Mouse (Mus musculus): ENCODE data around the gene Slc39a11. TPM values are rescaled to one million over a fixed set of nuclear protein-coding genes. Genes with fewer than 3 reads are reported as not detected.

Gene Slc39a11
- polyA plus RNA-seq (2016; fragmentation: Nextera tagmentation; extraction: Ambion mirVana) = 14.2 and 15.7 TPM in 2 replicates

DNA sequence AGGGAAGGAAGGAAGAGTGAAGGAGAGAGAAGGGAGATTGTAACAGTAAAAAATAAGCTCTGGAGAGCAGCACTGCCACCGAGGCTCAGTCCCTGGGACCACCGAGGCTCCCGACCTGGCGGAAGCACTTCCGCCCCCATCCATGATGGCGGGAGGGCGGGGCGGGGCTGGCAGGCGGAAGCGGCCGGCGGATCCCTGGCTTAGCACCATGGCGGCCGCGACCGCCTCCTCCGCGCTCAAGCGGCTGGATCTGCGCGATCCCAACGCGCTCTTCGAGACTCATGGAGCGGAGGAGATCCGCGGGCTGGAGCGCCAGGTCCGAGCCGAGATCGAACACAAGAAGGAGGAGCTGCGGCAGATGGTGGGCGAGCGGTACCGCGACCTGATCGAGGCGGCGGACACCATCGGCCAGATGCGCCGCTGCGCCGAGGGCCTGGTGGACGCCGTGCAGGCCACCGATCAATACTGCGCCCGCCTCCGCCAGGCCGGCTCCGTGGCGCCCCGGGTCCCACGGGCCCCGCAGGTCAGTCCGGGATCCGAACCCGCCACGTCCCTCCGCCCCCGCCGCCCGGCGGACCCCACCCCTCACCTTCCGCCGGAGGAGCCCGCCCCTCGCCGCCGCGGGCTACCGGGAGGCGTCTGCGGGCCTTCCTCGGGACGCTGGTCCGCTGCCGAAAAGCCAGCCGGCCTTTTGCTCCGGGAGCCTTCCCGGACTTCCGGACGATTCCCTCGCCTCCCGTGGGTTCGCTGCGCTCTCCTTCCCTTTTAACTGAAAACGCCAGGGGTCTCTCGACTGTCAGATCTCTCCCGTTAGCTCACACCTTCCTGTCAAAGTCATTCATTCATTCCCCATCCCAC lies at the start of gene Slc39a11:
Gene Slc39a11 (minus strand): TSS at position 727 of the 858 bp plus-strand sequence.
- WGBS = under 1% methylated on average over 91 of the region's 91 CpGs
- peak within 1 kb of the TSS; percentile 98 for H3K27ac ChIP-seq
- peaks cover 32% of the 10 kb centered on the region for H3K36me3 ChIP-seq
- peaks cover 71% of the 10 kb centered on the region for H3K4me1 ChIP-seq
- peak within 1 kb of the TSS; percentile 95 for H3K4me3 ChIP-seq
- peak; percentile 88 for DNase-seq (ENCODE audit: low spot score)
- H3K9me3 ChIP-seq (replicated peaks) = no peaks in the 10 kb centered on the region
- H3K27me3 ChIP-seq (ENCODE audit: low read depth, poor library complexity, severe bottlenecking) = no peaks in the 10 kb centered on the region

DNA sequence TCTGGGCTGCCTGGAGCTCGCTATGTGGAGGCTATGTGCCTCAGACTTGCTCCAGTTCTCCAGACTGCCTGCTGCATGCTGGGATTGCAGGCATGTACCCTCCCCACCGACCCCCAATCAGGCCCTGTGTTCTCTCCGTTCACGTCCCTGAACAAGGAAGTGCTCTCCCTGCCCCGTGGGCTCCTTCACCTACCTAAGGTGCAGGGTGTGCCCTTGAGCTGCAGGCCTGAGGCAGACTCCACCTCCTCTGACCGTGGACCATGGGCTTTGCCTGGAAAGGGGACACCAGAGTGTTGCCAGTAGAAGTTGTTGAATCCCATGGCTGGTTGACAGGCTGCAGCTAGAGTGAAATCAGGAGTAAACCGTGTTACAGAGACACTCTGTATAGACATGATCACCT lies 49.8 kb upstream of the Slc39a11 start:
- peaks cover 49% of the 10 kb centered on the region for H3K36me3 ChIP-seq

DNA sequence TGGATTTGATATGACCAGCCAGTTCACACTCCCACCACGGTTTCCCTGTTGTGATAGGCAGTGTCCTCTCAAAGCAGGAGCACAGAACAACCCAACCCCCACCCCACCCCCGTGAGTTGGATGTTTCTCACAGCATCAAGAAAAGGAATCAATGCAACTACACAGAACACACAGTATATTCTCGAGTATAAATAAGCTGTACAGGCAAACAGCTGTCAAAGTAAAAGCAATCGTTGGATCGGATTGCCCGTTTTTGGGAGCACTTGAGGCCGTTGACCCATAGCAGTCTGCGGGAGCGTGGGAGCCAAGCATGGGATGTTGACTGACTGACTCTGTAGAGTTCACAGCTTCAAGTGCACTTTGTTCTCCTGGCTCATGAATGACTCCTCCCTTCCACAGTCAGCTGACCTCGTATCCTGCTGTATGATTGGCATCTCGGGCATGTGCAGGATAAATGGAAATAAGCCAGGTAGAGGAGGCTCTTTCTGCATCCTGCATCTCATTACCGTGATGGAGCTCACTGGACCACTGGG lies 48.2 kb upstream of the Slc39a11 start:
- H3K36me3 ChIP-seq = peaks cover 64% of the 10 kb centered on the region
- DNase-seq (ENCODE audit: low spot score) = no peak
- H3K4me3 ChIP-seq = no peak overlapping the region
- WGBS = 93% methylated on average over 12 of the region's 12 CpGs
- no peak overlapping the region for H3K27ac ChIP-seq
- no peaks in the 10 kb centered on the region for H3K4me1 ChIP-seq
- H3K27me3 ChIP-seq (ENCODE audit: low read depth, poor library complexity, severe bottlenecking) = no peaks in the 10 kb centered on the region
- H3K9me3 ChIP-seq (replicated peaks) = no peaks in the 10 kb centered on the region

More for the DNA sequence above, 49.8 kb upstream of the Slc39a11 start:
- Histone ChIP-seq H3K4me3 (no peak overlapping the region), H3K27me3 (ENCODE audit: low read depth, poor library complexity, severe bottlenecking) (no peaks in the 10 kb centered on the region), H3K4me1 (0 out of 2 replicates have a peak, but pooled peaks cover 3% of the 10 kb centered on the region), H3K27ac (no peak overlapping the region), H3K9me3 (replicated peaks) (no peaks in the 10 kb centered on the region)
- no peak for DNase-seq (ENCODE audit: low spot score)
- WGBS = 88% methylated on average over 7 of the region's 7 CpGs

DNA sequence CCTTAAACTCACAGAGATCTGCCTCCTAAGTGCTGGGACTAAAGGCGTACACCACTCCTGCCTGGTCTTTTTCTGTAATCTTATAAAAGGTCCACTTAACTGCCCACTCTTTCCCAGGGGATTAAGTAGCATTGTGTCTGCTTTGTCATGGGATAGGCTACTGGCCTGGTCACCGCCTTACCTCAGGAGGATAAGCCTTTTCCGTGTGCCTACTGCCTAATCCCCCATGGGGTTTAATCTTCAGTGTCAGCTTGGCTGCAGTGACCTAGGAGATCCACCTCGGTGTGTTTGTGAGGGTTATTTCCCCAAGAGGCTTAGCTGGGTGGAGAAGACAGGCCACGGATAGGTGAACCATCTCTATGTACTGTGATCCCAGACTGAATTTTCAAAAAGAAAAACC lies 47.7 kb upstream of the Slc39a11 start:
- Histone ChIP-seq H3K9me3 (replicated peaks) (no peaks in the 10 kb centered on the region), H3K4me3 (no peak overlapping the region), H3K36me3 (peaks cover 69% of the 10 kb centered on the region), H3K27me3 (ENCODE audit: low read depth, poor library complexity, severe bottlenecking) (no peaks in the 10 kb centered on the region), H3K27ac (no peak overlapping the region), H3K4me1 (no peaks in the 10 kb centered on the region)
- no peak for DNase-seq (ENCODE audit: low spot score)
- WGBS = 88% methylated on average over 5 of the region's 5 CpGs

DNA sequence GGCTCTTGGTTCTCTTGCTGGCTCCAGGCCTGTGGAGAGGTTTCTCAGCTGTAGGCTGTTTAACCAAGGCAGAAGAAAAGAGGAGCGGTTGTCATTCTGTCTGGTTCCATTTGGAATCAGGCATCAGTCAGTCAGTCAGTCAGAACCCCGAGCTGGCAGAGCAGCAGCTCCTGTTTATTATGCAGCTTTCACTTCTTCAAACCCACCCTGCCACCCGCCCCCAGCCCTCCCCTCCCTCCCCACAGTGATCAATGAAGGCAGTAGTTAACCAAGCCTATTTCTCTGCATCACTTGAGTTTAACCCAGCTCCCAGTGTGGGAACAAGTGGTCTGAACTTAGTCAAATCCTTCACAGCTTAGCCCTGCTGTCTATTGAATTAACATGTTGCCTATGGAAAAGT lies 42.0 kb upstream of the Slc39a11 start:
- H3K4me1 ChIP-seq = peaks cover 3% of the 10 kb centered on the region
- WGBS = 80% methylated on average over 3 of the region's 3 CpGs
- H3K36me3 ChIP-seq = peaks cover 97% of the 10 kb centered on the region
- H3K27ac ChIP-seq = no peak overlapping the region
- H3K4me3 ChIP-seq = no peak overlapping the region
- no peaks in the 10 kb centered on the region for H3K27me3 ChIP-seq (ENCODE audit: low read depth, poor library complexity, severe bottlenecking)
- no peak for DNase-seq (ENCODE audit: low spot score)
- no peaks in the 10 kb centered on the region for H3K9me3 ChIP-seq (replicated peaks)

DNA sequence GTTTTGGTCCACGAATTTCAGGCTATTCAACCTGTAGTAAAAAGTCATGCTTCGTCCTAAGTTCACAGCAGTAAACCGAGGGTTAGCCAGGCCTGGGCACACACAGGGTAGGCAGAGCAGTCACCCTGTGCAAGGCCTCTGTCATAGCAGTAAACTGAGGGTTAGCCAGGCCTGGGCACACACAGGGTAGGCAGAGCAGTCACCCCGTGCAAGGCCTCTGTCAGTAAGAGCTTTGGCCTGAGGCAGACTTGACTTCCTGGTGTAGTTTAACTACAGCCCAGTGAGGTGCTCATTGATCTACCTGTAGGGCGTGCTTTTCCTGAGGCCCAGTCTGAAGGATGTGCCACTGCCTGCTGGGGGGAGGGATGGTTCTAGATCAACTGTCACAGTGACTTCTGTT lies 41.4 kb upstream of the Slc39a11 start:
- no peak overlapping the region for H3K4me3 ChIP-seq
- no peak overlapping the region for H3K27ac ChIP-seq
- DNase-seq (ENCODE audit: low spot score) = no peak
- H3K27me3 ChIP-seq (ENCODE audit: low read depth, poor library complexity, severe bottlenecking) = no peaks in the 10 kb centered on the region
- no peaks in the 10 kb centered on the region for H3K9me3 ChIP-seq (replicated peaks)
- peaks cover 6% of the 10 kb centered on the region for H3K4me1 ChIP-seq
- WGBS = 87% methylated on average over 5 of the region's 5 CpGs
- H3K36me3 ChIP-seq = peaks cover 95% of the 10 kb centered on the region

DNA sequence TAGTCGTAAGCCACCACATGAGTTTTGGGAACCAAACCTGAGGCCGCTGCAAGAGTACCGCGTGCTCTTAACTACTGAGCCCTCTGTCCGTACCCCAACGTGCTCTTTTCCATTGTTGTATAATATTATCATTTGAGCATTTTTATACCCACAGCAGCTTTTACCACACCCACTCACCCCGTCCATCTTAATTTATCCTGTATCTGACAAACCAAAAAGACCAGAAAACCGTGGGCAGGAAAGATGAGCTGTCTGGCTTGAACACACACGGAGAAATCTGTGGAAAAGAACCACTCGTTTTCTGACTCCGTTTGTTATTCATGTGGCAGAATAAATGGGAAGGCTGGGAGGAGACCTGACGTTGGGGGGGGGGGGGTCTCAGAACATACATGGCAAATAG lies 40.6 kb upstream of the Slc39a11 start:
- Histone ChIP-seq H3K9me3 (replicated peaks) (no peaks in the 10 kb centered on the region), H3K4me3 (no peak overlapping the region), H3K36me3 (peaks cover 89% of the 10 kb centered on the region), H3K4me1 (peaks cover 10% of the 10 kb centered on the region), H3K27ac (no peak overlapping the region), H3K27me3 (ENCODE audit: low read depth, poor library complexity, severe bottlenecking) (no peaks in the 10 kb centered on the region)
- 93% methylated on average over 12 of the region's 12 CpGs for WGBS
- DNase-seq (ENCODE audit: low spot score) = no peak

DNA sequence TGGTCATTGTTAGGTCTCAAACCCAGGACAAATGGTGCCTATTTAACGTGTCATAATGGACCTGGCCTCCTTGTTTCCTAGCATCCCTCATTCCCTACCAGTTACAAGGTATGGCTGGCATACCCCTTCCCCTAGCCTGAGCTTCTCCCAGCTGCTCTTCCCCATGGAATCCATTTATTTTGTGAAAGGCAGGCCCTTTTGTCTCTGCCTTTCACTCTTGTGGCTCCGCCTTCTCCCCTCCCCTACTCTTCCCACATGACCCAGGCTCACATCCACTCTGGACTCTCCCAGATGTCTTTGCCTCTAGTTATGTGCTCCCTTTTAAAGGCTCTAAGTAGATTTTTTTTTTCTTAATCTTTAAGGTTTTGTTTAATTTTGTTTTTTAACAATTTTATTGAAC lies 37.2 kb upstream of the Slc39a11 start:
- no peak for DNase-seq (ENCODE audit: low spot score)
- Histone ChIP-seq H3K4me3 (no peak overlapping the region), H3K36me3 (peaks cover 55% of the 10 kb centered on the region), H3K27me3 (ENCODE audit: low read depth, poor library complexity, severe bottlenecking) (no peaks in the 10 kb centered on the region), H3K4me1 (peaks cover 29% of the 10 kb centered on the region), H3K27ac (no peak overlapping the region), H3K9me3 (replicated peaks) (no peaks in the 10 kb centered on the region)
- 78% methylated on average over 2 of the region's 2 CpGs for WGBS

DNA sequence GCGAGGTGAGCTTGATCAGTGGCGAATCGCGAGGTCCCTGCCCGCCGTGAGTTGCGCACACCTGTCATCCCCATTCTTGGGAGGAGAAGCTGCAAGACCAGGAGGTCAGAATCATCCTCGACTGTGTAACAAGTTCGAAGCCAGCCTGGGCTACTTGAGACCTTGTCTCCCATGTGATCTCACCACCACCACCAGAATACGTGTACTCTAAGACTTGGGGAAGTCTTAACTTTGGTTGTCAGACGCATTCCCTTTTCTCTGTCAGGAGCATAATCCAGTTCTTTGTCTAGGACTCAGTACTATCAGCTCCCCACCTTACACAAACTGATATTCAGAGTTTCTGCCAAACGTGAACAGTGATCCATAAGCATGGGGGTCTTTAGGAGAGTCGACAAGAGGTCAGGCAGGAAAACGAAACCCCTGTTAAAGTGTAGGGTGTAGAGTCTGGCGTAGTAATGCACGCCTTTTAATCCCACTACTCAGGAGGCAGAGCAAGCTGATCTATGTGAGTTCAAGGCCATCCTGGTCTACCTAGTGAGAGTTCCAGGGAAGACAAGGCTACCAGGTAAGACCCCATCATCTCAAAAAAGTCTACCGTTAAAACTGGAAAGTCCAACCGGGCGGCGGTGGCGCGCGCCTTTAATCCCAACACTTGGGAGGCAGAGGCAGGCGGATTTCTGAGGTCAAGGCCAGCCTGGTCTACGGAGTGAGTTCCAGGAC lies 35.0 kb upstream of the Slc39a11 start:
- no peak for DNase-seq (ENCODE audit: low spot score)
- Histone ChIP-seq H3K9me3 (replicated peaks) (no peaks in the 10 kb centered on the region), H3K36me3 (peaks cover 33% of the 10 kb centered on the region), H3K4me3 (peak overlapping the region; percentile 64), H3K27me3 (ENCODE audit: low read depth, poor library complexity, severe bottlenecking) (no peaks in the 10 kb centered on the region), H3K4me1 (peaks cover 34% of the 10 kb centered on the region), H3K27ac (peak overlapping the region; percentile 92)
- 42% methylated on average over 25 of the region's 25 CpGs for WGBS

DNA sequence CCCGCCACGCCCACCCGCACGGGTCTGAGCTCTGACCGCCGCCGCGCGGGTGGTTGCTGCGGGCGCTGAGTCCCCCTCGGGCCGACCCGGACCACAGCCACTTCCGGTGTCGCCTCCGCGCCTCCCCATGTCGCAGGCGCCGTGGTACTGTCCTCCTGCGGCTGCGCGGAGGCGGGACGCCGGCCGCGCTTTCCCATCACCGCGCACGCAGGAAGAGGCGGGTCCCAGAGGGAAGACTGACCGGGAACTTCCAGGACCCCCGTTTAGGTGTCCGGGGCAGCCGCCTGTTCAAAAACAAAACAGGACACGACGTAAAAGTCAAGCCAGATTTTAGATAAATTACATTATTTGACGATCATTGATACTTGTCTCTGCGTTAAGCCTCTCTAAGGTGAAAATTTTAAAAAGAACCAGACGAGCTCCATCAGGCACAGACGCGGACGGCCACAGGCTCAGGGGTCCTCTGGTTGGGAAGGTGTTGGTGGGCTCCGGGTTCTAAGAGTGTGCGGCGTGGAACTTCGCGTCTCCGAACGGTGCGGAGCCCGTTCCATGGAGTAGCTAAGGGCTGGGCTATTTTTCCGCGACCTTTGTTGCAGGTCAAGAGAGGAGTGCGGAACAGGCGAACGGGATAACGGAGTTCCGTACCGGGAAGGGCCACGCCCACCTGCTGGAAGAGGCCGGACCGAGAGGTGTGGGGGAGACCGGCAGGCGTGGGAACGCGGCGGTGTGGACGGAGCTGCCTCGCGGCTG lies 34.3 kb upstream of the Slc39a11 start, which contains the start of the genes Fam104a and D11Wsu47e:
Gene Fam104a (minus strand): TSS at position 199 of the 750 bp plus-strand sequence.
Gene D11Wsu47e (plus strand): TSS at position 456 of the 750 bp plus-strand sequence.
- Histone ChIP-seq H3K9me3 (replicated peaks) (no peaks in the 10 kb centered on the region), H3K4me1 (peaks cover 34% of the 10 kb centered on the region), H3K27ac (peak within 1 kb of the TSS; percentile 92), H3K27me3 (ENCODE audit: low read depth, poor library complexity, severe bottlenecking) (no peaks in the 10 kb centered on the region), H3K36me3 (peaks cover 26% of the 10 kb centered on the region), H3K4me3 (peak within 1 kb of the TSS; percentile 64)
- under 1% methylated on average over 71 of the region's 73 CpGs for WGBS
- peak; percentile 96 for DNase-seq (ENCODE audit: low spot score)

DNA sequence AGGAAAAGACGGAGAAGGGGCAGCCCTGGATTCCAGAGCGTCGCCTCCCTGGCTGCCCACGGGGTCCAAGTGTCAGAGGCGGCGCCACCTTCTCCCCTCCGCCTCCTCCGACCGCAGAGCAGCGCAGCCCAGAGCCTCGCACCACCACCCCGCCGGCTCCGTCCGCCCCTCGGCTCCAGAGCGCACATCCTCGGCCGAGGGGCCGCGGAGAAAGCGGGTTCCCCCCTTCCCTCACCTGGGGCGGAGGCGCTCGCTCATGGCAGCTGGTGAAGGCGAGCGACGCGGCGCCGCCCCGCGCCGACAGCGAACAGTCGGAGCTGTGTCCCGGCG lies 33.7 kb upstream of the Slc39a11 start:
- no peak for DNase-seq (ENCODE audit: low spot score)
- peaks cover 34% of the 10 kb centered on the region for H3K4me1 ChIP-seq

DNA sequence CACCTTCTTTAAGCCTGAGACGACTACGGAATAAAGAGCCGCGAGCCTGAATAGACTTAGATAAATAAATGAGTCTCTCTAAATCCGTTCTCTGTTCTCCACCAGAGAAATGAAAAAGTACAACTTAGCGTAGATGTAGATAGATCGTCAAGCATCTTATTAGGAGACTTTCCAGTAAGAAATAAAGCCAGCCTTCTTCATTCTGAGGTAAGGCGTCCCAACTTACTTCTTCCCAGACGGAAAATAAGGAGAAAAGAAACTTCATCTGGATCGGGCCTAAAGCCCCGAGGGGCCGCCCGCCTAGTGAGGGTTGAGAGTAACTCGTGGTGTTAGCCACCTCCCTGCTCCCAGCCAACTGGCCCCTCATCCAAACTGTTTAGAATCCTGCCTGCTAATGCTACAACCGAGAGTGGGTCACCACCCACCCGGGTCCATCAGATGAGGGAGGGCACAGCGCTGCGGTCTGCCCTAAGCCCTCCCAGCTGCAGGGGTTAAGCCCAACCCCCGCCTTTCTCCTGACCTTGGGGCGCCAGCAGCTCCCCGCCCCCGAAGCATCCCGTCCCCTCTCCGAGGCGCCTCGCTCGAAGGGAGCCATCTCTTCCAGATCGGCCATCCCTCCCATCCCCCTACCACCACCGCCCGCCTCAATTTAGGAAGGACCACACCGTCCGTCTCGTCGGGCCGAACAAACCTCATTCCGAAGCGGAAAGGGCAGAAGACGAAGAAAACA lies 33.2 kb upstream of the Slc39a11 start:
- H3K27ac ChIP-seq = peak overlapping the region; percentile 92
- H3K9me3 ChIP-seq (replicated peaks) = no peaks in the 10 kb centered on the region
- peak overlapping the region; percentile 64 for H3K4me3 ChIP-seq
- WGBS = 4% methylated on average over 38 of the region's 38 CpGs
- peaks cover 15% of the 10 kb centered on the region for H3K36me3 ChIP-seq
- DNase-seq (ENCODE audit: low spot score) = peak; percentile 76
- H3K4me1 ChIP-seq = peaks cover 34% of the 10 kb centered on the region
- no peaks in the 10 kb centered on the region for H3K27me3 ChIP-seq (ENCODE audit: low read depth, poor library complexity, severe bottlenecking)

More for the DNA sequence above, 33.7 kb upstream of the Slc39a11 start:
- 1% methylated on average over 38 of the region's 38 CpGs for WGBS
- Histone ChIP-seq H3K27ac (peak overlapping the region; percentile 92), H3K36me3 (peaks cover 20% of the 10 kb centered on the region), H3K4me3 (peak overlapping the region; percentile 64), H3K9me3 (replicated peaks) (no peaks in the 10 kb centered on the region), H3K27me3 (ENCODE audit: low read depth, poor library complexity, severe bottlenecking) (no peaks in the 10 kb centered on the region)

Measured in limb, embryonic 10.5 days (tissue).